In genomic region chr2:103992162-103992561, GRCm38 (mm10) we compare ENCODE assay signal across 28 mouse cellular contexts. TPM values are rescaled to one million over a fixed set of nuclear protein-coding genes. Genes with fewer than 3 reads are reported as not detected.
DNase-seq lines count a peak whose midpoint lies in the region; ATAC-seq lines count a peak whose summit lies in the region.
"Had no signal": no experiment of that assay in that cellular context is flagged by ENCODE, and none has a peak within 500 bp of the region (broad histone marks: within the 10 kb centered on the region; RNA-seq: fewer than 3 reads in every experiment).

No protein-coding gene starts in this region.

- 0 out of 2 replicates have a peak overlapping the region, but pooled peaks have one; percentile 1 for H3K4me2 ChIP-seq in forebrain, embryonic 15.5 days (replicated peaks)
- H3K4me2 ChIP-seq in forebrain, embryonic 13.5 days: no peak overlapping the region; the same call in 1 of the 2 replicates
- H3K4me2 ChIP-seq in midbrain, embryonic 13.5 days (replicated peaks): peak overlapping the region; percentile 25
- no peak overlapping the region for H3K4me2 ChIP-seq in midbrain, embryonic 11.5 days
- peak overlapping the region; percentile 32 for H3K4me2 ChIP-seq in hindbrain, embryonic 15.5 days
- H3K4me2 ChIP-seq in neural tube, embryonic 13.5 days: peak overlapping the region; percentile 33
- H3K4me2 ChIP-seq: embryonic facial prominence, embryonic 12.5 days; heart, embryonic 11.5 days; lung, embryonic 14.5 days had no signal

- no peak overlapping the region for H3K4me3 ChIP-seq in forebrain, embryonic 15.5 days
- H3K4me3 ChIP-seq in forebrain, embryonic 13.5 days: no peak overlapping the region
- H3K4me3 ChIP-seq in midbrain, embryonic 13.5 days (replicated peaks): no peak overlapping the region
- no peak overlapping the region for H3K4me3 ChIP-seq in midbrain, embryonic 11.5 days (ENCODE audit: low read depth, low read length)
- H3K4me3 ChIP-seq in hindbrain, embryonic 15.5 days: no peak overlapping the region
- no peak overlapping the region for H3K4me3 ChIP-seq in neural tube, embryonic 13.5 days
- H3K4me3 ChIP-seq: embryonic facial prominence, embryonic 12.5 days had no signal

- peaks cover 5% of the 10 kb centered on the region; the same call in 1 of the 2 replicates for H3K4me1 ChIP-seq in forebrain, embryonic 15.5 days
- H3K4me1 ChIP-seq in forebrain, embryonic 13.5 days: peaks cover 8% of the 10 kb centered on the region
- peaks cover 7% of the 10 kb centered on the region; the same call in 1 of the 2 replicates for H3K4me1 ChIP-seq in midbrain, embryonic 13.5 days (replicated peaks)
- H3K4me1 ChIP-seq in midbrain, embryonic 11.5 days (ENCODE audit: control insufficient read depth, insufficient read depth, low read length): peaks cover 3% of the 10 kb centered on the region; the same call in 1 of the 2 replicates
- peaks cover 8% of the 10 kb centered on the region for H3K4me1 ChIP-seq in hindbrain, embryonic 15.5 days (replicated peaks)
- peaks cover 12% of the 10 kb centered on the region for H3K4me1 ChIP-seq in neural tube, embryonic 13.5 days (replicated peaks)
- H3K4me1 ChIP-seq: embryonic facial prominence, embryonic 12.5 days had no signal

- no peaks in the 10 kb centered on the region for H3K9me3 ChIP-seq in forebrain, embryonic 15.5 days
- H3K9me3 ChIP-seq in forebrain, embryonic 13.5 days (replicated peaks): no peaks in the 10 kb centered on the region
- no peaks in the 10 kb centered on the region for H3K9me3 ChIP-seq in midbrain, embryonic 13.5 days
- H3K9me3 ChIP-seq in midbrain, embryonic 11.5 days (ENCODE audit: control insufficient read depth, low read length): no peaks in the 10 kb centered on the region
- H3K9me3 ChIP-seq in hindbrain, embryonic 15.5 days: no peaks in the 10 kb centered on the region
- no peaks in the 10 kb centered on the region for H3K9me3 ChIP-seq in neural tube, embryonic 13.5 days
- H3K9me3 ChIP-seq: embryonic facial prominence, embryonic 12.5 days; G1E had no signal

- no peak overlapping the region for H3K27ac ChIP-seq in forebrain, embryonic 15.5 days (replicated peaks)
- H3K27ac ChIP-seq in forebrain, embryonic 13.5 days: no peak overlapping the region
- peak overlapping the region; percentile 74 for H3K27ac ChIP-seq in midbrain, embryonic 13.5 days
- no peak overlapping the region for H3K27ac ChIP-seq in midbrain, embryonic 11.5 days (ENCODE audit: low read depth, low read length)
- peak overlapping the region; percentile 35 for H3K27ac ChIP-seq in hindbrain, embryonic 15.5 days (replicated peaks)
- peak overlapping the region; percentile 77 for H3K27ac ChIP-seq in neural tube, embryonic 13.5 days (replicated peaks)
- H3K27ac ChIP-seq: embryonic facial prominence, embryonic 12.5 days; layer of hippocampus, adult 2 months; liver, embryonic 14.5 days had no signal

- ATAC-seq in forebrain, embryonic 15.5 days (replicated peaks): no peak; the same call in 1 of the 2 replicates
- ATAC-seq in forebrain, embryonic 13.5 days: no peak
- ATAC-seq in midbrain, embryonic 13.5 days: peak; percentile 74
- ATAC-seq in midbrain, embryonic 11.5 days (ENCODE audit: low FRiP score): no peak
- ATAC-seq in hindbrain, embryonic 15.5 days (ENCODE audit: low FRiP score, low read depth): peak; percentile 66; the same call in 1 of the 2 replicates
- ATAC-seq in neural tube, embryonic 13.5 days (ENCODE audit: low read depth): peak; percentile 71; the same call in 1 of the 2 replicates
- ATAC-seq: intestine, embryonic 16.5 days; Patski had no signal

- H3K27me3 ChIP-seq in forebrain, embryonic 15.5 days: no peaks in the 10 kb centered on the region
- H3K27me3 ChIP-seq in forebrain, embryonic 13.5 days: no peaks in the 10 kb centered on the region
- H3K27me3 ChIP-seq in midbrain, embryonic 13.5 days: no peaks in the 10 kb centered on the region
- no peaks in the 10 kb centered on the region for H3K27me3 ChIP-seq in midbrain, embryonic 11.5 days (ENCODE audit: control insufficient read depth, insufficient read depth, low read length)
- H3K27me3 ChIP-seq in hindbrain, embryonic 15.5 days: no peaks in the 10 kb centered on the region
- H3K27me3 ChIP-seq in neural tube, embryonic 13.5 days: no peaks in the 10 kb centered on the region

- H3K36me3 ChIP-seq in forebrain, embryonic 15.5 days: no peaks in the 10 kb centered on the region
- no peaks in the 10 kb centered on the region for H3K36me3 ChIP-seq in forebrain, embryonic 13.5 days (ENCODE audit: poor library complexity, severe bottlenecking)
- no peaks in the 10 kb centered on the region for H3K36me3 ChIP-seq in midbrain, embryonic 13.5 days
- no peaks in the 10 kb centered on the region for H3K36me3 ChIP-seq in midbrain, embryonic 11.5 days (ENCODE audit: control insufficient read depth, insufficient read depth, low read length)
- no peaks in the 10 kb centered on the region for H3K36me3 ChIP-seq in hindbrain, embryonic 15.5 days
- H3K36me3 ChIP-seq in neural tube, embryonic 13.5 days: no peaks in the 10 kb centered on the region
- H3K36me3 ChIP-seq: embryonic facial prominence, embryonic 12.5 days; G1E had no signal

- no peak for DNase-seq in midbrain, embryonic 11.5 days (ENCODE audit: low spot score, missing footprints)
- DNase-seq in embryo, embryonic 10 days (ENCODE audit: low spot score): no peak
- DNase-seq in adrenal gland, postnatal 14 days: no peak
- DNase-seq: cerebellum, adult 11-12 months; kidney, adult 9 months; kidney, postnatal 14 days; lung, embryonic 14.5 days; right cerebral cortex, adult 18-20 months; right cerebral cortex, postnatal 4 days; thymus, postnatal 14 days had no signal

- WGBS in forebrain, embryonic 15.5 days: 67% methylated on average over 9 of the region's 9 CpGs
- 60% methylated on average over 9 of the region's 9 CpGs for WGBS in forebrain, embryonic 13.5 days
- WGBS in midbrain, embryonic 13.5 days: 60% methylated on average over 9 of the region's 9 CpGs
- 73% methylated on average over 9 of the region's 9 CpGs for WGBS in midbrain, embryonic 11.5 days
- 40% methylated on average over 9 of the region's 9 CpGs for WGBS in hindbrain, embryonic 15.5 days
- 53% methylated on average over 9 of the region's 9 CpGs for WGBS in neural tube, embryonic 13.5 days

- no peak overlapping the region for H3K9ac ChIP-seq in forebrain, embryonic 15.5 days (replicated peaks)
- no peak overlapping the region for H3K9ac ChIP-seq in forebrain, embryonic 13.5 days
- H3K9ac ChIP-seq in midbrain, embryonic 13.5 days (replicated peaks): peak overlapping the region; percentile 52; the same call in 1 of the 2 replicates
- H3K9ac ChIP-seq in midbrain, embryonic 11.5 days (ENCODE audit: low read length): no peak overlapping the region
- H3K9ac ChIP-seq in hindbrain, embryonic 15.5 days: no peak overlapping the region
- H3K9ac ChIP-seq in neural tube, embryonic 13.5 days: peak overlapping the region; percentile 35; the same call in 1 of the 2 replicates
- H3K9ac ChIP-seq: embryonic facial prominence, embryonic 12.5 days; liver, embryonic 14.5 days; lung, embryonic 14.5 days had no signal

RNA-seq across cellular contexts. Expression of gene Lmo2, which starts 34.4 kb away (rescaled TPM):
- polyA plus RNA-seq in forebrain, embryonic 15.5 days (2015; fragmentation: Nextera tagmentation; extraction: Ambion mirVana): 21.8 and 23.6 TPM in 2 replicates
- 19.8 and 23.3 TPM in 2 replicates for polyA plus RNA-seq in forebrain, embryonic 13.5 days (2015; fragmentation: Nextera tagmentation; extraction: Ambion mirVana)
- 25.8 and 28.7 TPM in 2 replicates for polyA plus RNA-seq in midbrain, embryonic 13.5 days (2015; fragmentation: Nextera tagmentation; extraction: Ambion mirVana)
- 25.8 and 28.6 TPM in 2 replicates for polyA plus RNA-seq in midbrain, embryonic 11.5 days (2014; fragmentation: Nextera tagmentation; extraction: Ambion mirVana)
- polyA plus RNA-seq in hindbrain, embryonic 15.5 days (2015; fragmentation: Nextera tagmentation; extraction: Ambion mirVana): 36.0 and 37.9 TPM in 2 replicates
- polyA plus RNA-seq in neural tube, embryonic 13.5 days (2015; fragmentation: Nextera tagmentation; extraction: Ambion mirVana): 58.0 and 59.2 TPM in 2 replicates
- total RNA-seq in adrenal gland, postnatal 14 days (2021): 28.5 and 30.2 TPM in 2 replicates

RNA-seq across cellular contexts. Expression of gene Fbxo3, which starts 35.4 kb away (rescaled TPM):
- 60.2 and 65.1 TPM in 2 replicates for polyA plus RNA-seq in forebrain, embryonic 15.5 days (2015; fragmentation: Nextera tagmentation; extraction: Ambion mirVana)
- 60.2 and 60.6 TPM in 2 replicates for polyA plus RNA-seq in forebrain, embryonic 13.5 days (2015; fragmentation: Nextera tagmentation; extraction: Ambion mirVana)
- 64.3 and 72.0 TPM in 2 replicates for polyA plus RNA-seq in midbrain, embryonic 13.5 days (2015; fragmentation: Nextera tagmentation; extraction: Ambion mirVana)
- polyA plus RNA-seq in midbrain, embryonic 11.5 days (2014; fragmentation: Nextera tagmentation; extraction: Ambion mirVana): 60.1 and 72.8 TPM in 2 replicates
- polyA plus RNA-seq in hindbrain, embryonic 15.5 days (2015; fragmentation: Nextera tagmentation; extraction: Ambion mirVana): 66.9 and 67.0 TPM in 2 replicates
- polyA plus RNA-seq in neural tube, embryonic 13.5 days (2015; fragmentation: Nextera tagmentation; extraction: Ambion mirVana): 61.0 and 67.1 TPM in 2 replicates
- total RNA-seq in adrenal gland, postnatal 14 days (2021): 76.7 and 79.6 TPM in 2 replicates

RNA-seq across cellular contexts. Expression of gene 4931422A03Rik, which starts 36.0 kb away (rescaled TPM):
- 1.5 and 2.2 TPM in 2 replicates for polyA plus RNA-seq in forebrain, embryonic 15.5 days (2015; fragmentation: Nextera tagmentation; extraction: Ambion mirVana)
- polyA plus RNA-seq in forebrain, embryonic 13.5 days (2015; fragmentation: Nextera tagmentation; extraction: Ambion mirVana): 1.7 and 1.8 TPM in 2 replicates
- polyA plus RNA-seq in midbrain, embryonic 13.5 days (2015; fragmentation: Nextera tagmentation; extraction: Ambion mirVana): 1.8 and 2.5 TPM in 2 replicates
- 1.1 and 1.5 TPM in 2 replicates for polyA plus RNA-seq in midbrain, embryonic 11.5 days (2014; fragmentation: Nextera tagmentation; extraction: Ambion mirVana)
- polyA plus RNA-seq in hindbrain, embryonic 15.5 days (2015; fragmentation: Nextera tagmentation; extraction: Ambion mirVana): 2.7 and 3.0 TPM in 2 replicates
- polyA plus RNA-seq in neural tube, embryonic 13.5 days (2015; fragmentation: Nextera tagmentation; extraction: Ambion mirVana): 1.1 and 2.4 TPM in 2 replicates
- total RNA-seq in adrenal gland, postnatal 14 days (2021): not detected in 2 replicates
- total RNA-seq: adrenal gland, adult 18-20 months; gastrocnemius, adult 18-20 months; hematopoietic stem cell, adult 5-6 weeks; layer of hippocampus, adult 2 months; layer of hippocampus, postnatal 25 days; left cerebral cortex, postnatal 10 days; monocyte, adult 5-6 weeks had no signal
- polyA plus RNA-seq: G1E had no signal

Comparison
In these comparisons a context has a peak if more than half of its experiments do, and no peak if none do; other contexts are left out.
1. ATAC-seq: peak in midbrain, embryonic 13.5 days (single experiment), hindbrain, embryonic 15.5 days (single experiment) and neural tube, embryonic 13.5 days (single experiment); none in forebrain, embryonic 15.5 days (single experiment), forebrain, embryonic 13.5 days (single experiment) and midbrain, embryonic 11.5 days (single experiment).
2. H3K27ac ChIP-seq: peak in midbrain, embryonic 13.5 days (single experiment), hindbrain, embryonic 15.5 days (single experiment) and neural tube, embryonic 13.5 days (single experiment); none in forebrain, embryonic 15.5 days (single experiment), forebrain, embryonic 13.5 days (single experiment) and midbrain, embryonic 11.5 days (single experiment).
3. H3K4me2 ChIP-seq: peak in forebrain, embryonic 15.5 days (single experiment), midbrain, embryonic 13.5 days (single experiment), hindbrain, embryonic 15.5 days (single experiment) and neural tube, embryonic 13.5 days (single experiment); none in forebrain, embryonic 13.5 days (single experiment) and midbrain, embryonic 11.5 days (single experiment).
4. H3K9ac ChIP-seq: peak in midbrain, embryonic 13.5 days (single experiment) and neural tube, embryonic 13.5 days (single experiment); none in forebrain, embryonic 15.5 days (single experiment), forebrain, embryonic 13.5 days (single experiment), midbrain, embryonic 11.5 days (single experiment) and hindbrain, embryonic 15.5 days (single experiment).